Comparison of ENCODE assay signal across 28 mouse cellular contexts in genomic region chr13:31351481-31351880, GRCm38 (mm10).
DNase-seq lines count a peak whose midpoint lies in the region; ATAC-seq and TF ChIP-seq lines count a peak whose summit lies in the region.
"Had no signal": no experiment of that assay in that cellular context is flagged by ENCODE, and none has a peak within 500 bp of the region (broad histone marks: within the 10 kb centered on the region; RNA-seq: fewer than 3 reads in every experiment).

No protein-coding gene starts in this region.

- TF ChIP-seq EP300 in lung, postnatal 0 days (IDR thresholded peaks at IDR 0.05), result no peak

- H3K27me3 ChIP-seq in intestine, embryonic 16.5 days (replicated peaks; ENCODE audit: control insufficient read depth, insufficient read depth, low read length), result no peaks in the 10 kb centered on the region
- no peaks in the 10 kb centered on the region for H3K27me3 ChIP-seq in intestine, embryonic 15.5 days (replicated peaks)
- no peaks in the 10 kb centered on the region for H3K27me3 ChIP-seq in lung, postnatal 0 days (replicated peaks; ENCODE audit: insufficient read depth, low read length)
- no peaks in the 10 kb centered on the region for H3K27me3 ChIP-seq in Patski
- H3K27me3 ChIP-seq in forebrain, embryonic 16.5 days (replicated peaks; ENCODE audit: control insufficient read depth, insufficient read depth, low read length), result no peaks in the 10 kb centered on the region
- H3K27me3 ChIP-seq in midbrain, embryonic 11.5 days (ENCODE audit: control insufficient read depth, insufficient read depth, low read length), result no peaks in the 10 kb centered on the region
- H3K27me3 ChIP-seq: embryonic facial prominence, embryonic 12.5 days; hindbrain, embryonic 15.5 days had no signal

- peak; percentile 80 for DNase-seq in lung, postnatal 0 days (ENCODE audit: low spot score)
- no peak for DNase-seq in lung, postnatal 25 days (ENCODE audit: low spot score)
- peak; percentile 82 for DNase-seq in 3T3-L1 (ENCODE audit: low read depth, low spot score)
- peak; percentile 58 for DNase-seq in Patski (ENCODE audit: low read depth, low spot score)
- DNase-seq in midbrain, embryonic 11.5 days (ENCODE audit: low spot score, missing footprints), result no peak
- DNase-seq: adrenal gland, postnatal 10 days; B cell, adult 2 months; cerebellum, adult 11 months; cerebellum, adult 9-11 months; embryo, embryonic 11 days; forebrain, postnatal 0 days; gastrocnemius, postnatal 14 days; kidney, adult 8-10 months; layer of hippocampus, postnatal 36 days; liver; midbrain, embryonic 14.5 days; right cerebral cortex, postnatal 14 days; thymus, postnatal 4 days had no signal

- POLR2A ChIA-PET in Patski (lab: Charles Lee), result no interaction called here

- no peak for TF ChIP-seq CTCF in lung, postnatal 0 days (IDR thresholded peaks at IDR 0.05)
- no peak for TF ChIP-seq CTCF in Patski (IDR thresholded peaks at IDR 0.05)

- no peaks in the 10 kb centered on the region for H3K9me3 ChIP-seq in intestine, embryonic 16.5 days (ENCODE audit: control insufficient read depth, low read length)
- H3K9me3 ChIP-seq in intestine, embryonic 15.5 days, result no peaks in the 10 kb centered on the region
- H3K9me3 ChIP-seq in lung, postnatal 0 days (ENCODE audit: low read length), result no peaks in the 10 kb centered on the region
- H3K9me3 ChIP-seq in forebrain, embryonic 16.5 days (ENCODE audit: control insufficient read depth, low read length), result no peaks in the 10 kb centered on the region
- no peaks in the 10 kb centered on the region for H3K9me3 ChIP-seq in midbrain, embryonic 11.5 days (ENCODE audit: control insufficient read depth, low read length)
- H3K9me3 ChIP-seq: embryonic facial prominence, embryonic 12.5 days; heart, embryonic 10.5 days; hindbrain, embryonic 10.5 days; hindbrain, embryonic 15.5 days had no signal

- no peak overlapping the region for H3K4me2 ChIP-seq in intestine, embryonic 16.5 days (ENCODE audit: low read depth, low read length)
- H3K4me2 ChIP-seq in intestine, embryonic 15.5 days (replicated peaks), result no peak overlapping the region
- H3K4me2 ChIP-seq in lung, postnatal 0 days (replicated peaks; ENCODE audit: low read depth, low read length), result no peak overlapping the region
- H3K4me2 ChIP-seq in forebrain, embryonic 16.5 days (ENCODE audit: low read length), result no peak overlapping the region
- no peak overlapping the region for H3K4me2 ChIP-seq in midbrain, embryonic 11.5 days
- H3K4me2 ChIP-seq: embryonic facial prominence, embryonic 12.5 days; hindbrain, embryonic 15.5 days had no signal

- peaks cover 2% of the 10 kb centered on the region; the same call in 1 of the 2 replicates for H3K4me1 ChIP-seq in intestine, embryonic 16.5 days (ENCODE audit: control insufficient read depth, insufficient read depth, low read length)
- no peaks in the 10 kb centered on the region for H3K4me1 ChIP-seq in intestine, embryonic 15.5 days (replicated peaks)
- H3K4me1 ChIP-seq in lung, postnatal 0 days (ENCODE audit: insufficient read depth, low read depth, low read length), result no peaks in the 10 kb centered on the region
- H3K4me1 ChIP-seq in forebrain, embryonic 16.5 days (replicated peaks; ENCODE audit: control insufficient read depth, insufficient read depth, low read length), result no peaks in the 10 kb centered on the region
- no peaks in the 10 kb centered on the region for H3K4me1 ChIP-seq in midbrain, embryonic 11.5 days (ENCODE audit: control insufficient read depth, insufficient read depth, low read length)
- H3K4me1 ChIP-seq: embryonic facial prominence, embryonic 12.5 days; hindbrain, embryonic 10.5 days; hindbrain, embryonic 15.5 days had no signal

- in situ Hi-C loops in Patski (cut with MboI; ENCODE audit: low pct_unique_long_range_greater_than_20kb), result no loop called here

- H3K9ac ChIP-seq in intestine, embryonic 16.5 days (ENCODE audit: low read depth, low read length), result no peak overlapping the region
- H3K9ac ChIP-seq in intestine, embryonic 15.5 days, result no peak overlapping the region
- no peak overlapping the region for H3K9ac ChIP-seq in lung, postnatal 0 days (replicated peaks; ENCODE audit: low read depth)
- H3K9ac ChIP-seq in forebrain, embryonic 16.5 days (replicated peaks; ENCODE audit: low read depth, low read length), result no peak overlapping the region
- no peak overlapping the region for H3K9ac ChIP-seq in midbrain, embryonic 11.5 days (ENCODE audit: low read length)
- H3K9ac ChIP-seq: embryonic facial prominence, embryonic 12.5 days; forebrain, postnatal 0 days; hindbrain, embryonic 15.5 days; liver, embryonic 14.5 days had no signal

- H3K27ac ChIP-seq in intestine, embryonic 16.5 days (ENCODE audit: low read length), result no peak overlapping the region
- no peak overlapping the region for H3K27ac ChIP-seq in intestine, embryonic 15.5 days
- H3K27ac ChIP-seq in lung, postnatal 0 days (ENCODE audit: low read length), result no peak overlapping the region
- H3K27ac ChIP-seq in forebrain, embryonic 16.5 days (ENCODE audit: low read length), result no peak overlapping the region
- no peak overlapping the region for H3K27ac ChIP-seq in midbrain, embryonic 11.5 days (ENCODE audit: low read depth, low read length)
- H3K27ac ChIP-seq: embryonic facial prominence, embryonic 12.5 days; heart, embryonic 10.5 days; hindbrain, embryonic 10.5 days; hindbrain, embryonic 15.5 days; kidney, postnatal 0 days; liver, embryonic 14.5 days; macrophage had no signal

- ATAC-seq in intestine, embryonic 16.5 days, result 0 out of 2 replicates have a peak, but pooled peaks have one; percentile 49
- no peak for ATAC-seq in intestine, embryonic 15.5 days
- peak; percentile 86 for ATAC-seq in lung, postnatal 0 days
- no peak for ATAC-seq in Patski
- no peak for ATAC-seq in forebrain, embryonic 16.5 days
- no peak for ATAC-seq in midbrain, embryonic 11.5 days (ENCODE audit: low FRiP score)
- ATAC-seq: forebrain, postnatal 0 days had no signal

- no peaks in the 10 kb centered on the region for H3K36me3 ChIP-seq in intestine, embryonic 16.5 days (ENCODE audit: control insufficient read depth, insufficient read depth, low read length)
- H3K36me3 ChIP-seq in intestine, embryonic 15.5 days, result no peaks in the 10 kb centered on the region
- H3K36me3 ChIP-seq in lung, postnatal 0 days (ENCODE audit: insufficient read depth, low read length), result no peaks in the 10 kb centered on the region
- no peaks in the 10 kb centered on the region for H3K36me3 ChIP-seq in forebrain, embryonic 16.5 days (ENCODE audit: control insufficient read depth, insufficient read depth)
- H3K36me3 ChIP-seq in midbrain, embryonic 11.5 days (ENCODE audit: control insufficient read depth, insufficient read depth, low read length), result no peaks in the 10 kb centered on the region
- H3K36me3 ChIP-seq: embryonic facial prominence, embryonic 12.5 days; heart, embryonic 10.5 days; hindbrain, embryonic 10.5 days; hindbrain, embryonic 15.5 days had no signal

- no peak overlapping the region for H3K4me3 ChIP-seq in intestine, embryonic 16.5 days (ENCODE audit: low read length)
- no peak overlapping the region for H3K4me3 ChIP-seq in intestine, embryonic 15.5 days (replicated peaks)
- H3K4me3 ChIP-seq in lung, postnatal 0 days (ENCODE audit: low read depth, low read length), result no peak overlapping the region
- no peak overlapping the region for H3K4me3 ChIP-seq in forebrain, embryonic 16.5 days (replicated peaks; ENCODE audit: low read length)
- no peak overlapping the region for H3K4me3 ChIP-seq in midbrain, embryonic 11.5 days (ENCODE audit: low read depth, low read length)
- H3K4me3 ChIP-seq: embryonic facial prominence, embryonic 12.5 days; heart, embryonic 10.5 days; hindbrain, embryonic 10.5 days; hindbrain, embryonic 15.5 days had no signal

- CTCF ChIA-PET in Patski (lab: Charles Lee), result interaction anchor here (1.7 to 1.8 kb wide), 2 partner anchors 13 kb away, joined by 6 to 8 read pairs; no protein-coding TSS in a partner anchor

Comparison
In these comparisons a context has a peak if more than half of its experiments do, and no peak if none do; other contexts are left out.
1. ATAC-seq: peak in intestine, embryonic 16.5 days (single experiment) and lung, postnatal 0 days (single experiment); none in intestine, embryonic 15.5 days (single experiment), Patski (single experiment), forebrain, embryonic 16.5 days (single experiment) and midbrain, embryonic 11.5 days (single experiment).
2. DNase-seq: peak in lung, postnatal 0 days (single experiment), 3T3-L1 (single experiment) and Patski (single experiment); none in lung, postnatal 25 days (single experiment) and midbrain, embryonic 11.5 days (single experiment).